Mouse (Mus musculus) MEL (cell line): ENCODE data around the gene Zdhhc16. TPM values are rescaled to one million over a fixed set of nuclear protein-coding genes. Genes with fewer than 3 reads are reported as not detected.

ENCODE experiments used
- DNase-seq: peaks from one replicate; pipeline ENCODE4 v3.0.0; 2011; ENCODE audit warnings: low read depth, low spot score
- H3K27ac ChIP-seq: 2 replicates; pipeline ENCODE4 v1.5.1; 2012; ENCODE audit warnings: low read depth, mild to moderate bottlenecking, control low read depth, low read length, moderate library complexity; ENCODE audit not compliant: control insufficient read depth
- H3K27me3 ChIP-seq, 2 experiments: fragments of 150-350 bp in 1 of 2; sonication (generic) in 1 of 2; 2 replicates each; pipeline ENCODE4 v1.6.1; 2012; ENCODE audit warnings: low read length in 2 of 2, mild to moderate bottlenecking in 2 of 2, improper control_type of control experiment in 1 of 2, moderate library complexity in 1 of 2; ENCODE audit not compliant: insufficient read depth in 2 of 2, control insufficient read depth in 1 of 2
- H3K36me3 ChIP-seq, 2 experiments: 2 replicates each; pipeline ENCODE4 v1.6.1; 2012 to 2014; ENCODE audit warnings: low read length in 2 of 2, improper control_type of control experiment in 1 of 2, inconsistent platforms in 1 of 2, mild to moderate bottlenecking in 1 of 2; ENCODE audit not compliant: insufficient read depth in 2 of 2, control insufficient read depth in 1 of 2
- H3K4me1 ChIP-seq, 2 experiments: fragments of 150-350 bp in 1 of 2; sonication (generic) in 1 of 2; 2 replicates each; pipeline ENCODE4 v1.6.1; 2012; ENCODE audit warnings: low read length in 2 of 2, improper control_type of control experiment in 1 of 2, mild to moderate bottlenecking in 1 of 2; ENCODE audit not compliant: insufficient read depth in 2 of 2, control insufficient read depth in 1 of 2
- H3K4me3 ChIP-seq, 2 experiments: fragments of 150-350 bp in 1 of 2; sonication (generic) in 1 of 2; 2 replicates each; pipeline ENCODE4 v1.5.1; 2012; ENCODE audit warnings: low read depth in 2 of 2, low read length in 2 of 2, mild to moderate bottlenecking in 2 of 2, moderate library complexity in 2 of 2, control low read depth in 1 of 2, improper control_type of control experiment in 1 of 2; ENCODE audit not compliant: control insufficient read depth in 1 of 2, insufficient read depth in 1 of 2
- H3K79me2 ChIP-seq: 2 replicates; pipeline ENCODE4 v1.6.1; 2012; ENCODE audit warnings: mild to moderate bottlenecking, low read length, moderate library complexity; ENCODE audit not compliant: control insufficient read depth, poor library complexity, insufficient read depth
- H3K9ac ChIP-seq: 2 replicates; pipeline ENCODE4 v1.6.1; 2012; ENCODE audit warnings: low read depth, mild to moderate bottlenecking, control low read depth, low read length, moderate library complexity; ENCODE audit not compliant: control insufficient read depth, poor library complexity, severe bottlenecking
- H3K9me3 ChIP-seq: fragments of 150-350 bp; sonication (generic); replicated peaks from 2 replicates; pipeline ENCODE4 v1.6.1; 2012; ENCODE audit warnings: mild to moderate bottlenecking, low read length, improper control_type of control experiment, moderate library complexity; ENCODE audit not compliant: insufficient read depth
- CHD1 ChIP-seq: IDR thresholded peaks from 2 replicates; pipeline ENCODE4 v1.6.1; 2012; ENCODE audit warnings: low read depth, mild to moderate bottlenecking, inconsistent platforms, low read length, improper control_type of control experiment
- CHD2 ChIP-seq: IDR thresholded peaks from 2 replicates; pipeline ENCODE4 v1.6.1; 2011; ENCODE audit warnings: low read length, improper control_type of control experiment
- GATA1 ChIP-seq: IDR thresholded peaks from 2 replicates; pipeline ENCODE4 v1.6.1; 2011; ENCODE audit warnings: low read depth, low read length, improper control_type of control experiment
- HCFC1 ChIP-seq: IDR thresholded peaks from 2 replicates; pipeline ENCODE4 v1.6.1; 2012; ENCODE audit warnings: low read depth, mild to moderate bottlenecking, inconsistent platforms, low read length, improper control_type of control experiment, moderate library complexity
- KAT2A ChIP-seq: conservative IDR thresholded peaks from 2 replicates; pipeline ENCODE4 v1.6.1; 2012; ENCODE audit warnings: low read depth, low read length, improper control_type of control experiment, inconsistent platforms
- MAX ChIP-seq: IDR thresholded peaks from 2 replicates; pipeline ENCODE4 v1.6.1; 2011; ENCODE audit warnings: low read length, improper control_type of control experiment
- MAZ ChIP-seq: IDR thresholded peaks from 2 replicates; pipeline ENCODE4 v1.6.1; 2012; ENCODE audit warnings: low read depth, mild to moderate bottlenecking, inconsistent platforms, low read length, improper control_type of control experiment
- MXI1 ChIP-seq: IDR thresholded peaks from 2 replicates; pipeline ENCODE4 v1.6.1; 2011; ENCODE audit warnings: mild to moderate bottlenecking, low read depth, low read length, improper control_type of control experiment
- MYB ChIP-seq: IDR thresholded peaks from 2 replicates; pipeline ENCODE4 v1.6.1; 2011; ENCODE audit warnings: mild to moderate bottlenecking, low read depth, low read length, improper control_type of control experiment
- NELFE ChIP-seq: IDR thresholded peaks from 2 replicates; pipeline ENCODE4 v1.6.1; 2011; ENCODE audit warnings: low read depth, low read length, improper control_type of control experiment
- RCOR1 ChIP-seq: IDR thresholded peaks from 2 replicates; pipeline ENCODE4 v1.6.1; 2012; ENCODE audit warnings: low read depth, mild to moderate bottlenecking, inconsistent platforms, low read length, improper control_type of control experiment
- TBP ChIP-seq: IDR thresholded peaks from 2 replicates; pipeline ENCODE4 v1.8.0; 2011; ENCODE audit warnings: low read depth, low read length, improper control_type of control experiment
- TCF12 ChIP-seq: IDR thresholded peaks from 2 replicates; pipeline ENCODE4 v1.6.1; 2014; ENCODE audit warnings: low read depth, mild to moderate bottlenecking, inconsistent platforms, low read length, improper control_type of control experiment, moderate library complexity
- polyA plus RNA-seq, 2 experiments: library from polyadenylated mRNA; stranded (reverse) in 1 of 2; unstranded in 1 of 2; fragments of >175 nt in 1 of 2; fragments of >200 nt in 1 of 2; gene quantifications; 2 replicates each; pipeline versions ENCODE4 v1.2.1 to v1.2.4; 2012; ENCODE audit warnings: low replicate concordance in 2 of 2, low read depth in 1 of 2; ENCODE audit not compliant: insufficient read length in 2 of 2, insufficient read depth in 1 of 2, missing spikeins in 1 of 2
- total RNA-seq: library from RNA; depleted of rRNA; stranded (reverse); fragments of 300-350 nt; gene quantifications from 2 replicates; pipeline ENCODE4 v1.2.3, GENCODE M21; 2012

The Zdhhc16 gene
- total and polyA plus RNA-seq, 3 experiments, result 99.2 to 128 TPM; not detected in 1

DNA sequence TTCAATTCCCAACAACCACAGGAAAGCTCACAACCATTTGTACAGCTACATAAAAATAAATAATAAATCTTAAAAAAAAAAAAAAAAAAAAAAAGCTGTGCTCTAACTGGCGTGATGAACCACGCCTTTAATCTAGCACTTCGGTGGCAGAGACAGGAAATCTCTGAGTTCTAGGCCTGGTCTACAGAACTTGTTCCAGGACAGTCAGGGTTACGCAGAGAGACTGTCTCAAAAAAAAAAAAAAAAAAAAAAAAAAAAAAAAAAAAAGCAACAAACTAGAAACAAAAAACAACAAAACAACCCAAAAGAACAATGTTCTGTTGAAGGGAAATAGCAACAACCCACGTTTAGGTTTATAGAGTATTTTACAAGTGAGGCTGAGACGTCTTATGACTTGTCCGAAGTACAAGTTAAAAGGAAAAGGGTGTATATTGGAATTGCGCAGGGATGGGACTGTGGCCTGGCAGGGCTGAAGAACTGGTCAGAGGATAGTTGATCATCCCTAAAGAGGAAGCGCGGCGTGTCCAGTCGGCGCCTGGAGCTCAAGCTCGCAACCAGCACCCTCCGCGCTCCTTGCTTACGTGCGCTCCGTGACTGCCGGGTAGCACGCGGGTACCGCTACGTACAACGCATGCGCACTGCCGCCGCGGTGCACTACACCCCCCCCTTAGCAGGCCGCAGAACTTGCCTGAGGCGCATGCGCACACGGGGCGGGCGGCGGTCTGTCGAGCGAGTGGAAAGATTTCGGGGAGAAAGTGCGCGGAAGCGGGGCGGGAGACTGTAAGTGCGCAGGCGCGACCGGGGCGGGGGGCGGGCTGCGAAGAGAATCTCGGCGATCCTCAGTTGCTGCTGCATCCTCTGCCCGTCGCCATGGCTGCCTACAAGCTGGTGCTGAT is 21.9 kb upstream of the Zdhhc16 start, which contains the start of gene Pgam1 (continued):
- TF ChIP-seq MAZ (no peak; the same call in 1 of the 2 replicates), TBP (0 out of 2 replicates have a peak, but pooled peaks have one; percentile 33), TCF12 (peak; percentile 16; the same call in 1 of the 2 replicates), HCFC1 (peak; percentile 81)

DNA sequence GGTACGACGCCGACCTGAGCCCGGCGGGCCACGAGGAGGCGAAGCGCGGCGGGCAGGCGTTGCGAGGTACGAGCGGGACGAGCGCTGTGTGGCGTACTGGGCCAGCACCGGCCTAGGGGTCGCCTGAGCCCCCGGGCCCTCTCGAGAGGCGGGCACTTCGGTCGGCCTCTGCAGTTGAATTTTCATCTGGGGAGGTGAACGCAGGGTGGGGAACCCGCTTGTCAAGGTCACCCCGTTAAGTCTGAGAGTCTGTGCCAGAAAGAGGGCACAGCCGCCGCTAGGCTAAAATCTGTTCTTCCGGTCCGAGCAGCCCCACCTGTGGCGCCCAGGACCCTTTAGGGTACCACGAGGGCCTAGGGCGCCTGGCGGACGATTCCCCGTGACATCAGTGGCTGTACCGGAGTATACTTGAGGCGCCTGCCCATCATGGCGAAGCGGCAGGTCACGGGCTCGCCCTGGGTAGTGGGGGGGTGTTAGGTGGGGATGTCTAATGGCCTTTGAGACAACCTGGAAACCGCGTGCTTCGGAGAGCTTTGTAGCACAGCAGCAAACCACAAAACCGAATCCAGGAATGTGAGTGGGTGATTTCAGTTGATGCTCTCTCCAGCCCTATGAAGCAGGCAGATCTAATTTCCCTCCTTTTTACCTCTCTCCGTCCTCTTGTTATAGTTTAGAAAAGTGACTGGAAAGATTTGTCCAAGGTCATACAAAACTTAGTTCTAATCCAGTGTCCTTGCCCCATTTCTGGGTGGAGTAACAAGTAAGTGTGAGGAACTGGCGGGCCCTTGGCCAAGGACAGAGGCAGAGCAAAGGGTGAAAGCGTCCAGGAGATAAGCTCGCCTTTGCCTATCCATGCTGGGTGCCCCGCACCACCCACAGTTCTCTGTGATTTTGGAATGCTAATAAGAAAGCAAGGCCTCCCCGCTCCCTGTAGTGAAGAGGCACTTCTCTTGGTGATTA is 20.9 kb upstream of the Zdhhc16 start:
- DNase-seq, result peak; percentile 67
- Histone ChIP-seq H3K9ac (peak overlapping the region; percentile 81), H3K79me2 (peaks cover 33% of the 10 kb centered on the region)
- TF ChIP-seq MXI1 (peak; percentile 18), CHD1 (0 out of 2 replicates have a peak, but pooled peaks have one; percentile 7), NELFE (no peak), GATA1 (0 out of 2 replicates have a peak, but pooled peaks have one; percentile 32), KAT2A (no peak), MAX (peak; percentile 49; the same call in 1 of the 2 replicates), RCOR1 (peak; percentile 62; the same call in 1 of the 2 replicates), CHD2 (no peak), MYB (no peak)
- TF ChIP-seq, all 39 proteins: peak for 5
- Histone ChIP-seq H3K9me3 (no peaks in the 10 kb centered on the region), H3K4me3 (peak overlapping the region; percentile 80 to 85), H3K27me3 (no peaks in the 10 kb centered on the region), H3K36me3 (peaks cover 24 to 33% of the 10 kb centered on the region in 2 experiments), H3K4me1 (peaks cover 14 to 25% of the 10 kb centered on the region in 2 experiments), H3K27ac (peak overlapping the region; percentile 26)
